Mouse (Mus musculus) forebrain, embryonic 16.5 days (tissue): Measurements from ENCODE around the gene Sipa1l2. TPM values are rescaled to one million over a fixed set of nuclear protein-coding genes. Genes with fewer than 3 reads are reported as not detected.

Experiments
- ATAC-seq: fragments of 200-750 bp; cut with Nextera tagmentation; 2 replicates; pipeline ENCODE4 v1.8.0; 2017; ENCODE audit warnings: mild to moderate bottlenecking, moderate library complexity
- H3K27ac ChIP-seq: fragments of 300-500 bp; sonication (generic); 2 replicates; pipeline ENCODE4 v1.5.1; 2014; ENCODE audit warnings: low read length, control low read depth
- H3K27me3 ChIP-seq: fragments of 300-500 bp; sonication (generic); replicated peaks from 2 replicates; pipeline ENCODE4 v1.6.1; 2014; ENCODE audit warnings: low read length; ENCODE audit not compliant: control insufficient read depth, insufficient read depth
- H3K36me3 ChIP-seq: fragments of 300-500 bp; sonication (generic); 2 replicates; pipeline ENCODE4 v1.6.1; 2014; ENCODE audit not compliant: control insufficient read depth, insufficient read depth
- H3K4me1 ChIP-seq: fragments of 300-500 bp; sonication (generic); replicated peaks from 2 replicates; pipeline ENCODE4 v1.6.1; 2014; ENCODE audit warnings: low read length; ENCODE audit not compliant: control insufficient read depth, insufficient read depth
- H3K4me2 ChIP-seq: fragments of 300-500 bp; sonication (generic); 2 replicates; pipeline ENCODE4 v1.6.1; 2014; ENCODE audit warnings: mild to moderate bottlenecking, low read length, control low read depth
- H3K4me3 ChIP-seq: fragments of 300-500 bp; sonication (generic); replicated peaks from 2 replicates; pipeline ENCODE4 v1.5.1; 2014; ENCODE audit warnings: mild to moderate bottlenecking, low read length, control low read depth
- H3K9ac ChIP-seq: fragments of 300-500 bp; sonication (generic); replicated peaks from 2 replicates; pipeline ENCODE4 v1.6.1; 2014; ENCODE audit warnings: low read depth, low read length, control low read depth
- H3K9me3 ChIP-seq: fragments of 300-500 bp; sonication (generic); 2 replicates; pipeline ENCODE4 v1.6.1; 2016; ENCODE audit warnings: low read length; ENCODE audit not compliant: control insufficient read depth
- WGBS: fragments of 180-500 bp; shearing (Covaris S2); extraction: QIAGEN DNeasy Blood & Tissue Kit; methylation state at CpG from one replicate; pipeline ENCODE4 v1.1.7; 2014; 5-methylcytosine and 5-hydroxymethylcytosine counted together
- polyA plus RNA-seq: library from polyadenylated mRNA; unstranded; fragments of >200 nt; fragmentation: Nextera tagmentation; extraction: Ambion mirVana; gene quantifications from 2 replicates; pipeline ENCODE4 v1.2.1, GENCODE M21; 2015

Gene Sipa1l2
- polyA plus RNA-seq, 1 experiment from 2014 or later, result 33.4 TPM

DNA sequence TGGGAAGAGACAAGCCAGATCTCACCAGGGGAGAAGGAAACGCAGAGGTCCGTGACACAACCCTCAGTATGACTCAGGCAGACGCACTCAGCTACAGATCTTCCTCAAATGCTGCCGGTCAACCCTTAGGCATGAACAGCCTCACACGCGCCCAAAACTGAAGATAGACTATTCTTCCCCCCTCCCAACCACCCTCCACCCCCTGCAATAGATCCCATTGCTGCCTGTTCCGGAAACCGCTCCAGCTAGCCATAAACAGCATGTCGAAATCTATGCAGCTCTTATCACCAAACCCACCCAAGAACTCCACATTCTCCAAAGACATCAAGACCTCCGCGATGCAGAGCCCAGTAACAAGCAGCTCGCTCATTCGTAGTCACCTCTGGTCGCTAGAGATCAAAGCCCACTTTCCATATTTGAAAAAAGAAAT is 1.2 kb downstream of the Sipa1l2 start:
- peak overlapping the region; percentile 74 for H3K4me3 ChIP-seq
- H3K4me2 ChIP-seq, result peak overlapping the region; percentile 83
- WGBS, result 4% methylated on average over 14 of the region's 14 CpGs
- no peaks in the 10 kb centered on the region for H3K36me3 ChIP-seq
- H3K4me1 ChIP-seq, result peaks cover 29% of the 10 kb centered on the region
- H3K9ac ChIP-seq, result peak overlapping the region; percentile 64
- H3K9me3 ChIP-seq, result 0 out of 2 replicates have a peak, but pooled peaks cover 2% of the 10 kb centered on the region
- no peak for ATAC-seq
- no peak overlapping the region; the same call in 1 of the 2 replicates for H3K27ac ChIP-seq
- no peaks in the 10 kb centered on the region for H3K27me3 ChIP-seq

DNA sequence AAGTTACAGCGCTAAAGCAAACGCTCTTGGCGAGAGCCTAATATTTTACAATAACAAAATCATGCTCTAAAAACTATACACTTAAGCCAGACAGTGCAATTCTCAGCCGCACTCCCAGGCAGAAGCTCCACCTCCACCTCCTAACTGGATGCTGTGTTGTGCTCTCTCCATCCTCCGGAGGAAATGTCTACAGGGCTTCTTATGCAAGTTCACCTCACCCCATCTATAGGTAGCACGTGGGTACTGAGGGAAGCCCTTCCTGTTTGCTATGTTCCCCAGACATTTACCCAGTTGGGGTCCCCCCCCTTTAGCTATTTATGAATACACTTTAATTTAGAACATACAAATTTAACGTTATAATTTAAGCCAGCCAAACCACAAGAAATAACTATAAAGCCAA is 2.0 kb downstream of the Sipa1l2 start:
- no peak for ATAC-seq
- Histone ChIP-seq H3K27me3 (no peaks in the 10 kb centered on the region), H3K36me3 (no peaks in the 10 kb centered on the region), H3K4me3 (peak overlapping the region; percentile 74), H3K9me3 (0 out of 2 replicates have a peak, but pooled peaks cover 2% of the 10 kb centered on the region), H3K4me2 (peak overlapping the region; percentile 83), H3K4me1 (peaks cover 34% of the 10 kb centered on the region), H3K27ac (no peak overlapping the region), H3K9ac (peak overlapping the region; percentile 64; the same call in 1 of the 2 replicates)
- WGBS, result 40% methylated on average over 7 of the region's 7 CpGs

DNA sequence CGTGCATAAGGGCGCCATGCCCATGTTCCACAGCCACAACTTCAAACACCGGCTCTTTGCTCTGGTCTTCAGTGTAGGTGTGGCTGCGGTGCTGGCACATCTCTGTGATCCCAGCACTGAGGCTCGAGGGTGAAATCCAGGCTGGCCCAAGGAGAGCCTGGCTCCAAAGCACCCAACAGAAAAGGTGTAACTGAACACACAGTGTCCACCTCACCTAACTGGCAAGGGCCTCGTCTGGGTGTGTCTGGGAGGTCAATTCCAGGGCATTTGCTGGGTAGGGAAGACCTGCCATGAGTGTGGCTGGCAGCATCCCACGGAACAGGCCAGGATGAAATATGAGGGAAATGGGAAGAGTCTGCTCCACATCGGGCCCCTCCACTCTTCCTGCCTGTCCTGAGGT is 6.7 kb downstream of the Sipa1l2 start:
- no peaks in the 10 kb centered on the region for H3K9me3 ChIP-seq
- peaks cover 53% of the 10 kb centered on the region for H3K4me1 ChIP-seq
- H3K4me2 ChIP-seq, result no peak overlapping the region
- WGBS, result 84% methylated on average over 8 of the region's 8 CpGs
- no peaks in the 10 kb centered on the region for H3K27me3 ChIP-seq
- H3K27ac ChIP-seq, result no peak overlapping the region
- no peak overlapping the region for H3K4me3 ChIP-seq
- ATAC-seq, result no peak
- no peak overlapping the region for H3K9ac ChIP-seq
- no peaks in the 10 kb centered on the region for H3K36me3 ChIP-seq

DNA sequence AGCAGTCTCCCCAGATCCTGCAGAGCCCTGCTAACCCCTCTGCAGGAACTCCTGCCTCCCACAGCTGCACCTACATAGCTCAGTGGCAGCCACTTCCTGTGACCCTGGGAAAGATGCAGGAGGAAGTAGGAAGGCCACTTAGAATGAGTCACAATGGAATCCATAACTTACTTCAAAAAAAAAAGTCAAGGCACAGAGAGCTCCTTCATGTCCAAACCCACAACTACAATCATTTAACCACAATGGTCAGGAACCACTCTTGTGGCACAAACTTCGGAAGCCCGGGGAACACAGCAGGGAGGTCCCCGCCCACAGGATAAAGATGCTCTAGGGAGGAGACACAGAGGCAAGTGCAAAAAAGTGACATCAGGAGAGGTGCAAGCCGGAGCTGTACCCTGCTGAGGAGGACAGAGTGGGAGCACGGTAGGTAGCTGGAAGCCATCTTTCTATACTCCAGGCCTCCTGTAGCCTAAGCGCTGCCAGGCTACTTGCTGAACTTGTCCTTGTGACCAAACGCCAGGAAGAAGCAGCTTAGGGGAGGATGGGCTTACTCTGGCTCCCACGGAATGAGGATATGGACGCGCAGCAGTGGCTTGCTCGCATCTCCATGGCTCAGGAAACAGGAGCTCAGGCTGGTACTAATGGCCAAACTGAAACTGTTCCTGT is 8.7 kb downstream of the Sipa1l2 start:
- Histone ChIP-seq H3K27ac (peak overlapping the region; percentile 97; the same call in 1 of the 2 replicates), H3K36me3 (no peaks in the 10 kb centered on the region), H3K4me2 (no peak overlapping the region), H3K27me3 (no peaks in the 10 kb centered on the region), H3K4me3 (no peak overlapping the region), H3K9ac (no peak overlapping the region), H3K4me1 (peaks cover 49% of the 10 kb centered on the region), H3K9me3 (no peaks in the 10 kb centered on the region)
- WGBS, result 69% methylated on average over 11 of the region's 11 CpGs
- ATAC-seq, result no peak

DNA sequence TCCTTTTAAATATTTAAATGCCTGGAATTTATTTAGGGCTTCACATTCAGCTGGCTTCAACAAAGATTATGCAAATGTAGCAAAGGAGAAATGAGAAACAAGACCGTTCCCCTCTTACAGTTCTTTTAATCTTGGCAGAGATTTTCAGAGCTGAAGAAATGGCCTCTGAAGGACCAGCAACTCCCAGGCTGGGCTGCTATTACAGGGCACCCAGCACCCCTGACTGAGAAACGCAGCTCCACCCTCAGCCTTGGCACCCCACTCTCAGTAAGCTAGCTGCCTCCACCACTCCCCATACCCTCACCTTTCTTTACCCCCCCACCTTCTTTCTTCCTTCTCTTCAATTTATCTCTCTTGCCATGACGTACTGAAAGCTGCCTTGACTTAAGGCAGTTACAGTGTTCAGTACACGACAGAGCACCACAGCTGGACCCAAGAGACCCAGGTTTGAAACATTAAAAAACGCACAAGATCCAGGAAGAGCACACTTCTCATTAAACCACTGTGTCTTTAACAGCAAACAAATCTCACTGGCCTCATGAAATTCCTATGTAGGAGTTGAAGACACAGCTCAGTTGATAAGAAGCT is 10.4 kb downstream of the Sipa1l2 start:
- Histone ChIP-seq H3K36me3 (no peaks in the 10 kb centered on the region), H3K9me3 (no peaks in the 10 kb centered on the region), H3K27me3 (no peaks in the 10 kb centered on the region), H3K4me3 (peak overlapping the region; percentile 22), H3K4me1 (peaks cover 49% of the 10 kb centered on the region), H3K4me2 (peak overlapping the region; percentile 49), H3K27ac (peak overlapping the region; percentile 97), H3K9ac (peak overlapping the region; percentile 42)
- 17% methylated on average over 5 of the region's 5 CpGs for WGBS
- ATAC-seq, result peak; percentile 68; the same call in 1 of the 2 replicates

DNA sequence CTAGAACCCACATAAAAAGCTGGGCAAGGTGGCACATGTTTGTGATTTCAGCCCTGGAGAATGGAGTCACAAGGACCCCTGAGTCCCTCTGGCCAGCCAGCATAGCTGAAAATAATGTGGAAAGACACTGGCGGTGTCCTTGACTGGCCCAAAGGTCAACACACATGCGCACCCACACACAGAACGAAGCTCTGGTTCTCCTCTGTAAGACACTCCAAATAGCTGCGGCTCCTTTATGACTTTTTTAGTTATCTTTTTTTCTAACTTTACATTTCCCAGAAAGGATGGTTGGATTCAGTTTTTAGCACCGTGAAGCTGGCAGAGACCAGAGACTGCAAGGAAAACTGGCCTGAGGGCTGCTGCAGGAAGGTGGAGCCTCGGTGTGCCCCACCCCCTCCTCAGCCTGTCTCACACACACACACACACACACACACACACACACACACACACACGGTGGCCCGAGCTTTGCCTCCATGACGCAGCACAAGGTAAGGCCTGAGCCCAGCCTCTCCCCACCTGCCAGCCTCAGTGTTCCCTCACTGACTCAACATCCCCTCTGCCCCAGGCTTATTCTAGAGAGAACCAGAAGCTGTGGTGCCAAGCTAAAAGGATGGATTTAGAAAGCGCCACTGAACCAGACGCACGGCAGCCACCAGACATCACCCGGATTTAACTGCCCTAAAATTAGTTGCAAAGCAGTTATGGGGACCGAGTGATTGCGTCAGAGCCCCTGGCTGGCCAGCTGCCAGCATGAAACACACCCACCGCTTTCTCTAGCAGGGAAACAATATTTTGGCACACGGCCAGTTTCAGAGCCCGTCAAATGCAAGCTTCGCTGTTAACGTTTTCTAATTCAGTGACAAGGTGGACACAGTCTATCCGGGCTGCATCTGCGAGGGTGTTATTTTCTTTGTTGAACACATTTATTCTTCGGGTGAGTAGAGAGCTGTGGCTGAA is 11.2 kb downstream of the Sipa1l2 start:
- Histone ChIP-seq H3K27ac (peak overlapping the region; percentile 97), H3K4me2 (peak overlapping the region; percentile 49), H3K4me1 (peaks cover 52% of the 10 kb centered on the region), H3K36me3 (no peaks in the 10 kb centered on the region), H3K9ac (peak overlapping the region; percentile 42), H3K9me3 (no peaks in the 10 kb centered on the region), H3K27me3 (no peaks in the 10 kb centered on the region), H3K4me3 (peak overlapping the region; percentile 22)
- ATAC-seq, result peak; percentile 92
- WGBS, result 13% methylated on average over 23 of the region's 23 CpGs

DNA sequence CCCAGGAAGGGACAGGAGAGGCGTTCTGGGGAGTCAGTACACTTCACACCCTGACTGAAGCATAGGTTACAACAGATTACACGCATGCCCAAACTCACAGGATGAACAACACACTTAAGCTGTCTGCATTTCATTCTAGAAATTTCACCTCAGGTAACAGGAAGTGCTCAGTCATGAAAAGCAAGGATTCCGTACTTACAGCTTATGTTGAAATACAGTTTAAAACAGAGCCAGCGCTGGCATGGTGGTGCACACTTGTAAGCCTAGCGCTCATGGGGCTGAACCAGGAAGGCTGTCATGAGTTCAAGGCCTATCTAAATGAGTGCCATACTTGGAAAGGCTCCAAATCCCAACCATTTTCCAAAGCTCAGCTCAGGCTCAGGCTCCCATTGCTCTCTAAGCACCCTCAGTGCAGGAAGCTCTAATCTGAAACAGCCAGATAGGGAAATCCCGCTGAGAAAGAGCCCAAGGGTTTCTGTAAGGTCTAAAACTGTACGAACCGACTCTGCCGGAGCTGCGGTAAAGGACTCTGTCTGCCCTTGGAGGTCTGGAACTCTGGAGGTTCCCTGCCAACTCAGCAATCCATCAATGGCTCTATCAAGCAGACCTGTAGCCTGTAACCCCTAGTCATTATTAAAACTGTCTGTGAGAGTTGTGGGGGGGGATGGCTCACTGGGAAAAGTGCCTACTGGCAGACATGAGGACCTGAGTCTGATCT is 12.1 kb downstream of the Sipa1l2 start:
- Histone ChIP-seq H3K4me3 (no peak overlapping the region), H3K27ac (peak overlapping the region; percentile 97), H3K4me2 (no peak overlapping the region; the same call in 1 of the 2 replicates), H3K27me3 (no peaks in the 10 kb centered on the region), H3K9me3 (no peaks in the 10 kb centered on the region), H3K4me1 (peaks cover 47% of the 10 kb centered on the region), H3K9ac (peak overlapping the region; percentile 42), H3K36me3 (no peaks in the 10 kb centered on the region)
- ATAC-seq, result no peak
- WGBS, result 60% methylated on average over 10 of the region's 10 CpGs

DNA sequence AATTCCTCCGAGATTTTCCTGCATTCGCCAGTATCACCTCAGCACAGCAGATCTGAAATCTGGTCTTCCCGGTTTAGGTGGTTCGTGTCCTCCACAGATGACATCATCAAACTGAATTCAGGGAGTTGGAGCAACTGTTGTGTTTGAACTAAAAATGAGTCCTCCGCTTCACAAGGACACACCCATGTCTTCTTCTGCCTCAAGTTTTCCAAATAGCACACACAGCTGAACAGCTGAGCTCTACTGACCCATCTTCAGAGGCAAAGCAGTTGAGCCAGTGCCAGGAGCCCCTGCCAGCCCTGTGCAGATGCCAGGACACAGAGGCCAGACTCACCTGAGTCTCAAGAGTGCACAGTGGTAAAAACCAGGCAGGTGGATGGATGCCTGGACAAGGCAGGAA is 12.9 kb downstream of the Sipa1l2 start:
- no peaks in the 10 kb centered on the region for H3K36me3 ChIP-seq
- ATAC-seq, result no peak
- no peaks in the 10 kb centered on the region for H3K27me3 ChIP-seq
- peaks cover 44% of the 10 kb centered on the region for H3K4me1 ChIP-seq
- H3K4me2 ChIP-seq, result no peak overlapping the region
- H3K4me3 ChIP-seq, result no peak overlapping the region
- H3K27ac ChIP-seq, result no peak overlapping the region
- H3K9ac ChIP-seq, result no peak overlapping the region
- H3K9me3 ChIP-seq, result no peaks in the 10 kb centered on the region
- WGBS, result 87% methylated on average over 5 of the region's 5 CpGs
